Mouse (Mus musculus): ENCODE results near the gene Ier3.

- TF ChIP-seq CTCF (IDR thresholded peaks at IDR 0.05; ENCODE audit: control insufficient read depth, insufficient read depth, insufficient replicate concordance, low read depth, low read length) (no peak), POLR2A (IDR thresholded peaks at IDR 0.05; ENCODE audit: control insufficient read depth, low read depth, low read length) (no peak)
Observed at GRCm38 (mm10) chr17:35866281-35866831, 44.9 kb downstream of the Ier3 start.

Measured in testis, adult 2 months (tissue).